Mouse (Mus musculus) layer of hippocampus, adult 8-10 months (tissue): ENCODE data around the gene Ints4. TPM values are rescaled to one million over a fixed set of nuclear protein-coding genes. Genes with fewer than 3 reads are reported as not detected.

Experiments used
- DNase-seq, 2 experiments: peaks; one replicate each; pipeline ENCODE4 v3.0.0; 2022; ENCODE audit warnings: low spot score in 2 of 2
- total RNA-seq, 4 experiments: library from RNA; stranded (reverse); gene quantifications; 2 replicates each; pipeline ENCODE4 v1.2.4; 2022

Ints4 gene
- total RNA-seq, 4 experiments from 2014 or later = 32.3 to 42.5 (median 35.7) TPM

DNA sequence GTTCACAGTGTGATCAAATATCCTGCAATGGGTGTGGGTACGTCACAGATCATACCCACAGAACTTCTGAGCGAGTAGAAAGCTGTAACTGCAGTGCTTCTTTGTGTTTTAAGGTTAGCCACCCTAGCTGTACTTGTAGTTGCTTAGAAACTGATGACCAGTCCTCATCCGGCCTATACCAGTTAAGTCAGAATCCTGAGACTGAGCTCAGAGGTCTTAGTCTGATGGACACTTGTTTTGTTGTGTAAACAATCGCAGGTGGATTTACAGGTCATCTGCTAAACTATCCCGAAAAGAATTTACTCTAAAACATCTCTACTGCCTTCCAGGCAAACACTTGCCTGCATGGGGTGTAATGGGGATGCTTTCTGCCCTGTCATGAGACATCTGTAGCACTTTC is 55.8 kb downstream of the Ints4 start:
- DNase-seq = no peak

GRCm38 (mm10) chr7:97546462-97546861 is 65.7 kb downstream of the Ints4 start:
- DNase-seq = no peak

DNA sequence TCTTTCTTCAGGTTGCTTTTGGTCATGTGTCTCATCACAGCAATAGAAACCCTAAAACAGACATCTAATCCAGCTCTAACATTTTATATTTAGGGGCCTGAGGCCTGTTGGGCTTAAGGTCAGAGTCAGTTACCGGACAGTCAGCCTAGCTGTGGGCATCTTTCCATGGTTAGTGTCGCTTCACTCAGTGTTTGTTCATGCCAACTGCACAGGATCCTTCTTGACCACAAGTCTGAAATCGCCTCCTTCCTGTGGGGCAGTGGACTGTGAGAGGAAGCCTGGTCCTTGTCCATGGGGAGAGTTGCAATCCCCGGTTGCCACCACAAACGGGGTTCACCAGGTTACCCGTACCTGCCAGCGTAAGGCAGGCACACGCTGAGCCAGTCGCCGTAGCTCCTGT is 68.5 kb downstream of the Ints4 start:
- DNase-seq = no peak

- DNase-seq = no peak
Measured at GRCm38 (mm10) chr7:97550673-97551072, 69.9 kb downstream of the Ints4 start.

DNA sequence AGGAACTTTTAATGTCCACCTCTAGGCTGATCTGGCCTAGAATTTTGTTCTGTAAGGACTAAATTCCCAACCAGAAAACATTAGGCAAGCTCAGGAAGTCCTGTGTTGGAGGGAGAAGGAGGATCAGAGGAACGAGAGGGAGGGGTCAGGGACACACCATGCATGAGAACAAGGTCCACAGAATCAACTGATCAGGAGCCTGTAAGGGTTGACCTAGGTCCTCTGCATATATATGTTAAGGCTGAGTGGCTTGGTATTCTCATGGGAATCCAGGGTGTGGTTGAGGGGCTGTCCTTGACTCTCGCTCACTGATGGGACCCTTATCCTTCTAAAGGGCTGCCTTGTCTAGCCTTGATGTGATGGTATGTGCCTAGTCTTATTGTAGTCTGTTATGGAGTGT is 82.8 kb downstream of the Ints4 start:
- DNase-seq = no peak

DNA sequence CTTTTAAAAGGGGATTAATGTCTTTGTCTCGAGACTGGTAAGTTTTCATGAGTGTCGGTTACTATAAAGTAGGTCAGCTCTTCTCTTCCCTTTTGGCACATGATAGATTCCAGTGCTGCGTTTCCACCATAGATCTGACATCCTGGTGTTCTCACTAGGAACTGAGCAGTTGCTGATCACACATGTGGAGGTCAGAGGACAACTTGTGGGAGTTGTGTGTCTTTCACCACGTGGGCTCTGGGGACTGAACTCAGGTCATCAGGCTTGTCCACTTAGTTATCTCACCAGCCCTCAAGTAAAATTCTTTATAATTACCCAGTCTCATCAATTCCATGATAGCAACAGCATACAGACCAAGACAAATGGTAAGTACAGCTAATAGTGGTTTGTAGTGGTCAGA is 88.6 kb downstream of the Ints4 start:
- DNase-seq = no peak

DNA sequence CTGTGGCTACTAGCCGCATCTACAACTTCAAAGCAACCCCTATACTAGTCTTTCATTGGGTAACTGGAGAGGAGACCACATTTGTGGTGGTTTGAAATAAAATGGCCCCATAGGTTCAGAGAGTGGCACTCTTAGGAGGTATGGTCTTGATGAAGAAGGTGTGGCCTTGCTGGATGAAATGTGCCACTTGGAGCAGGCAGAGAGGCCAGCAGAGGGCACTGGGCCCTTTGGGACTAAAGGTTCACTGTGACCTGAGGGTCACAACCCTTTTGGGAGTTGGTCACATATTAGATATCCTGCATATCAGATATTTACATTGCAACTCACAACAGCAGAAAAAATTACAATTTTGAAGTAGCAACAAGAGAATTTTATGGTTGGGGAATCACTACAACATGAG is 89.6 kb downstream of the Ints4 start:
- no peak for DNase-seq

- DNase-seq = peak; percentile 31 to 34
Measured at GRCm38 (mm10) chr7:97578361-97579066, 97.8 kb downstream of the Ints4 start.

GRCm38 (mm10) chr7:97579067-97579975 is 98.6 kb downstream of the Ints4 start, which contains the start of the genes Aamdc and Rsf1:
Gene Aamdc (minus strand): TSS chr7:97579497.
Gene Rsf1 (plus strand): TSS chr7:97579889.
- peak; percentile 95 to 96 for DNase-seq

GRCm38 (mm10) chr7:97579976-97580842 is 99.5 kb downstream of the Ints4 start:
- peak; percentile 35 to 43 for DNase-seq

DNA sequence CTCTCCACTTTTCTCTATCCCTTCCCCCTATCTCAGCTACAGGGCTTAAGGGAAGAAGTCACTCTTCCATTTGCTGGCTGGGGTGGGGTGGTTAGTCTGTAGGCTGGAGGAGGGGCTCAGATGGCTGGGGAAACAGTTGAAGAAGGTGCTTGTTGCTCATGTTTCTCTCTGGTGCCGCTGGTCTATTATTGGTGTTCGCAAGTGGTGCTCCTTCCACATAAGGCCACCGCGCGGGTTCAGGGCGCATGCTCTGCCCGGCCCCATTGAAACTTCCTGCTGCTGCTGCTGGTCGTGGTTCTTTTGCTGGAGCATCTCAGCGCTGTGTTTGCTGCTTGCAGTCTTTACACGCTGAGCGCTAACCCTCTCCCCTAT is 100.1 kb downstream of the Ints4 start:
- DNase-seq = peak; percentile 80 to 84

GRCm38 (mm10) chr7:97588506-97588905 is 107.8 kb downstream of the Ints4 start:
- no peak for DNase-seq

- DNase-seq = no peak
Measured at GRCm38 (mm10) chr7:97590488-97590887, 109.7 kb downstream of the Ints4 start.

Other genes starting within 250 kb of the Ints4 start
- 10 to 100 TPM; 17.7 to 24.2 (median 20.8) TPM for gene Usp35, start 148.9 kb upstream of the Ints4 start, total RNA-seq
- 10 to 100 TPM; 11.1 to 16.0 (median 13.0) TPM for gene Kctd21, start 148.6 kb upstream of the Ints4 start, total RNA-seq
- 10 to 100 TPM in 3 of 4 experiments, 1 to 10 TPM in 1; 9.0 to 12.7 (median 11.2) TPM for gene Alg8, start 109.3 kb upstream of the Ints4 start, total RNA-seq
- 100 to 1,000 TPM; 195 to 233 (median 212) TPM for gene Ndufc2, start 81.0 kb upstream of the Ints4 start, total RNA-seq
- 10 to 100 TPM; 28.4 to 62.4 (median 39.8) TPM for gene Thrsp, start 63.2 kb upstream of the Ints4 start, total RNA-seq
- 1 to 10 TPM; 4.1 to 6.4 (median 5.6) TPM for gene Kctd14, start 29.6 kb upstream of the Ints4 start, total RNA-seq
- 10 to 100 TPM; 35.3 to 47.9 (median 44.9) TPM for gene Aamdc, start 98.5 kb downstream of the Ints4 start, total RNA-seq
- 10 to 100 TPM; 43.2 to 49.0 (median 45.6) TPM for gene Rsf1, start 98.9 kb downstream of the Ints4 start, total RNA-seq
- 10 to 100 TPM; 80.7 to 94.0 (median 88.3) TPM for gene Clns1a, start 215.7 kb downstream of the Ints4 start, total RNA-seq